Mouse (Mus musculus) regulatory T cell (primary cell): ENCODE data around the gene Tstd1.

Source experiments
- in situ Hi-C: fragments of 300-600 bp; cut with MboI, MseI; formaldehyde crosslinking; loops from one replicate; pipeline ENCODE4 v1.15.1; 2025; ENCODE audit warnings: high pct_unique_total_duplicates

The Tstd1 gene

GRCm38 (mm10) chr1:171452923-171453322 lies 34.3 kb downstream of the Tstd1 start:
- in situ Hi-C loops, result no loop called here

- in situ Hi-C loops, result no loop called here
Observed at GRCm38 (mm10) chr1:171454926-171455325, 36.3 kb downstream of the Tstd1 start.

- in situ Hi-C loops, result no loop called here
Observed at GRCm38 (mm10) chr1:171457568-171457967, 38.9 kb downstream of the Tstd1 start.

GRCm38 (mm10) chr1:171459791-171460190 lies 41.1 kb downstream of the Tstd1 start:
- in situ Hi-C loops, result loop anchor here (5.0 to 10.0 kb wide), 2 partner anchors 108 to 815 kb away; partner anchors contain the start of gene Olfml2b

- in situ Hi-C loops, result loop anchor here (5.0 to 10.0 kb wide), 2 partner anchors 106 to 816 kb away; partner anchors contain the start of gene Olfml2b
Observed at GRCm38 (mm10) chr1:171460551-171461503, 42.2 kb downstream of the Tstd1 start.

- in situ Hi-C loops, result loop anchor here (5.0 to 10.0 kb wide), 2 partner anchors 104 to 818 kb away; partner anchors contain the start of gene Olfml2b
Observed at GRCm38 (mm10) chr1:171463133-171463532, 44.5 kb downstream of the Tstd1 start.

- in situ Hi-C loops, result loop anchor here (10.0 kb wide), 1 partner anchor 821 kb away; the partner anchor contains the start of gene Olfml2b
Observed at GRCm38 (mm10) chr1:171465749-171466412, 47.2 kb downstream of the Tstd1 start.

- in situ Hi-C loops, result loop anchor here (10.0 kb wide), 1 partner anchor 822 kb away; the partner anchor contains the start of gene Olfml2b
Observed at GRCm38 (mm10) chr1:171466565-171466964, 47.9 kb downstream of the Tstd1 start.

- in situ Hi-C loops, result loop anchor here (5.0 to 10.0 kb wide), 2 partner anchors 107 to 825 kb away; partner anchors contain the start of genes Klhdc9 and Olfml2b
Observed at GRCm38 (mm10) chr1:171469678-171470077, 51.0 kb downstream of the Tstd1 start.
